Mouse (Mus musculus) lung, adult 2 months (tissue): Measurements from ENCODE around the gene Xxylt1.

Experiments used
- CTCF ChIP-seq: fragments of 200-500 bp; IDR thresholded peaks from 2 replicates; pipeline ENCODE4 v1.5.1; 2011; ENCODE audit warnings: mild to moderate bottlenecking, low read length, control low read depth; ENCODE audit not compliant: insufficient read depth
- POLR2A ChIP-seq: fragments of 200-500 bp; IDR thresholded peaks from 2 replicates; pipeline ENCODE4 v1.6.1; 2011; ENCODE audit warnings: low read depth, mild to moderate bottlenecking, control low read depth, low read length, borderline replicate concordance; ENCODE audit errors: extremely low read depth

- TF ChIP-seq CTCF (no peak), POLR2A (no peak)
These were observed 41.3 kb downstream of the Xxylt1 start for GRCm38 (mm10) chr16:31039803-31040459.
